Mouse (Mus musculus) naive thymus-derived CD4-positive, alpha-beta T cell, adult 2 months (primary cell): ENCODE measurements at regions not wholly inside any gene's neighbourhood (a gene's known extent, or its start where the extent isn't known, plus 50 kb on each side); places are given as distances from the start of the nearest gene placed in this dataset.

Experiments
- DNase-seq: peaks from one replicate; pipeline ENCODE4 v3.0.0-alpha.2; 2011; ENCODE audit warnings: low read depth

GRCm38 (mm10) chr2:178712391-178712892 is 282.1 kb downstream of the Cdh26 start:
- DNase-seq, result no peak

- no peak for DNase-seq
Observed at GRCm38 (mm10) chr2:178715500-178716245, 285.3 kb downstream of the Cdh26 start.

GRCm38 (mm10) chr2:178718048-178718447 is 287.7 kb downstream of the Cdh26 start:
- DNase-seq, result no peak

GRCm38 (mm10) chr2:178723455-178723854 is 293.1 kb downstream of the Cdh26 start:
- no peak for DNase-seq

GRCm38 (mm10) chr2:178724228-178724627 is 293.9 kb downstream of the Cdh26 start:
- DNase-seq, result no peak

- DNase-seq, result peak; percentile 7
Observed at GRCm38 (mm10) chr2:178727930-178728793, 297.8 kb downstream of the Cdh26 start.

- DNase-seq, result no peak
Observed at GRCm38 (mm10) chr2:178728794-178729120, 298.4 kb downstream of the Cdh26 start.

GRCm38 (mm10) chr2:178735099-178735498 is 304.8 kb downstream of the Cdh26 start:
- no peak for DNase-seq

GRCm38 (mm10) chr2:178744617-178745016 is 314.3 kb downstream of the Cdh26 start:
- DNase-seq, result no peak

- DNase-seq, result no peak
Observed at GRCm38 (mm10) chr2:178745296-178746015, 315.1 kb downstream of the Cdh26 start.

GRCm38 (mm10) chr2:178751247-178751646 is 320.9 kb downstream of the Cdh26 start:
- no peak for DNase-seq

- peak; percentile 15 for DNase-seq
Observed at GRCm38 (mm10) chr2:178758366-178758765, 328.0 kb downstream of the Cdh26 start.

GRCm38 (mm10) chr2:178768526-178768925 is 338.2 kb downstream of the Cdh26 start:
- no peak for DNase-seq

GRCm38 (mm10) chr2:178769001-178769400 is 338.7 kb downstream of the Cdh26 start:
- DNase-seq, result no peak

- no peak for DNase-seq
Observed at GRCm38 (mm10) chr2:178771435-178771834, 341.1 kb downstream of the Cdh26 start.

- DNase-seq, result no peak
Observed at GRCm38 (mm10) chr2:178771881-178772280, 341.6 kb downstream of the Cdh26 start.

GRCm38 (mm10) chr2:178784822-178785589 is 354.7 kb downstream of the Cdh26 start:
- no peak for DNase-seq

GRCm38 (mm10) chr2:178785843-178786242 is 355.5 kb downstream of the Cdh26 start:
- no peak for DNase-seq

GRCm38 (mm10) chr2:178795841-178796240 is 365.5 kb downstream of the Cdh26 start:
- DNase-seq, result no peak

- DNase-seq, result no peak
Observed at GRCm38 (mm10) chr2:178801464-178801863, 371.1 kb downstream of the Cdh26 start.

GRCm38 (mm10) chr2:178805283-178805682 is 375.0 kb downstream of the Cdh26 start:
- no peak for DNase-seq

- DNase-seq, result no peak
Observed at GRCm38 (mm10) chr2:178821552-178821951, 391.2 kb downstream of the Cdh26 start.
